Mouse (Mus musculus) CH12.LX (cell line): ENCODE measurements around the gene Bco1. TPM values are rescaled to one million over a fixed set of nuclear protein-coding genes. Genes with fewer than 3 reads are reported as not detected.

Experiments
- DNase-seq: peaks from one replicate; pipeline ENCODE4 v3.0.0-alpha.2; 2013; ENCODE audit errors: extremely low read depth
- H3K27ac ChIP-seq: 2 replicates; pipeline ENCODE4 v1.5.1; 2012; ENCODE audit warnings: low read depth, mild to moderate bottlenecking, control low read depth, moderate library complexity; ENCODE audit not compliant: insufficient read depth
- H3K27me3 ChIP-seq: replicated peaks from 2 replicates; pipeline ENCODE3; 2012; ENCODE audit warnings: inconsistent platforms
- H3K36me3 ChIP-seq, 2 experiments: replicated peaks in 1 of 2; 2 replicates each; pipeline versions ENCODE3 to v1.6.1; 2012; ENCODE audit warnings: inconsistent platforms in 1 of 2, low read length in 1 of 2, mild to moderate bottlenecking in 1 of 2, mixed read lengths in 1 of 2, moderate library complexity in 1 of 2; ENCODE audit not compliant: control insufficient read depth in 1 of 2, insufficient read depth in 1 of 2
- H3K4me1 ChIP-seq, 2 experiments: 2 replicates each; pipeline ENCODE4 v1.6.1; 2012; ENCODE audit warnings: inconsistent platforms in 1 of 2, moderate library complexity in 1 of 2; ENCODE audit not compliant: insufficient read depth in 2 of 2, control insufficient read depth in 1 of 2
- H3K4me2 ChIP-seq: 2 replicates; pipeline ENCODE4 v1.6.1; 2012; ENCODE audit warnings: low read depth, mild to moderate bottlenecking, control low read depth; ENCODE audit not compliant: poor library complexity, insufficient read depth, severe bottlenecking
- H3K4me3 ChIP-seq, 3 experiments: fragments of 150-350 bp in 1 of 3; sonication (generic) in 1 of 3; replicated peaks in 1 of 3; 2 replicates each; pipeline versions ENCODE3 to v1.5.1; 2011 to 2012; ENCODE audit warnings: low read depth in 2 of 3, low read length in 2 of 3, mild to moderate bottlenecking in 2 of 3, moderate library complexity in 2 of 3, control low read depth in 1 of 3, improper control_type of control experiment in 1 of 3, inconsistent platforms in 1 of 3, mixed read lengths in 1 of 3; ENCODE audit not compliant: poor library complexity in 1 of 3
- H3K79me2 ChIP-seq: replicated peaks from 2 replicates; pipeline ENCODE4 v1.6.1; 2012; ENCODE audit warnings: mild to moderate bottlenecking, moderate library complexity; ENCODE audit not compliant: control insufficient read depth, poor library complexity, insufficient read depth, severe bottlenecking; ENCODE audit errors: extremely low read depth
- H3K9ac ChIP-seq: 2 replicates; pipeline ENCODE4 v1.6.1; 2012; ENCODE audit warnings: low read depth, mild to moderate bottlenecking, control low read depth, moderate library complexity; ENCODE audit not compliant: insufficient read depth
- H3K9me3 ChIP-seq: replicated peaks from 2 replicates; pipeline ENCODE3; 2012; ENCODE audit warnings: low read length, inconsistent platforms, mixed read lengths
- BHLHE40 ChIP-seq: IDR thresholded peaks from 2 replicates; pipeline ENCODE4 v1.6.1; 2011; ENCODE audit warnings: mild to moderate bottlenecking, low read depth, low read length, improper control_type of control experiment
- CHD2 ChIP-seq: IDR thresholded peaks from 2 replicates; pipeline ENCODE4 v1.6.1; 2011; ENCODE audit warnings: low read length, improper control_type of control experiment
- CTCF ChIP-seq, 2 experiments: IDR thresholded peaks in 1 of 2; conservative IDR thresholded peaks in 1 of 2; 2 replicates each; pipeline ENCODE4 v1.5.1; 2011 to 2012; ENCODE audit warnings: low read depth in 2 of 2, low read length in 2 of 2, improper control_type of control experiment in 1 of 2, inconsistent platforms in 1 of 2, mild to moderate bottlenecking in 1 of 2, moderate library complexity in 1 of 2
- EP300 ChIP-seq: IDR thresholded peaks from 2 replicates; pipeline ENCODE4 v1.6.1; 2011; ENCODE audit warnings: low read length, improper control_type of control experiment
- GABPA ChIP-seq: IDR thresholded peaks from 2 replicates; pipeline ENCODE4 v1.6.1; 2012; ENCODE audit warnings: low read depth, low read length, improper control_type of control experiment, inconsistent platforms; ENCODE audit not compliant: insufficient replicate concordance
- HCFC1 ChIP-seq: IDR thresholded peaks from 2 replicates; pipeline ENCODE4 v1.6.1; 2012; ENCODE audit warnings: low read depth, mild to moderate bottlenecking, inconsistent platforms, low read length, improper control_type of control experiment
- JUN ChIP-seq: IDR thresholded peaks from 2 replicates; pipeline ENCODE4 v1.6.1; 2011; ENCODE audit warnings: low read depth, mild to moderate bottlenecking, low read length, improper control_type of control experiment, moderate library complexity; ENCODE audit not compliant: insufficient read depth
- JUND ChIP-seq: conservative IDR thresholded peaks from 2 replicates; pipeline ENCODE4 v1.6.1; 2011; ENCODE audit warnings: low read depth, low read length, improper control_type of control experiment
- KAT2A ChIP-seq: IDR thresholded peaks from 2 replicates; pipeline ENCODE4 v1.6.1; 2012; ENCODE audit warnings: low read length, improper control_type of control experiment, inconsistent platforms; ENCODE audit not compliant: insufficient replicate concordance
- MEF2A ChIP-seq: IDR thresholded peaks from 2 replicates; pipeline ENCODE4 v1.6.1; 2014; ENCODE audit warnings: low read depth, mild to moderate bottlenecking, inconsistent platforms, low read length, improper control_type of control experiment, borderline replicate concordance
- MYC ChIP-seq: IDR thresholded peaks from 2 replicates; pipeline ENCODE4 v1.6.1; 2011; ENCODE audit warnings: low read depth, mild to moderate bottlenecking, improper control_type of control experiment, low read length
- NELFE ChIP-seq: IDR thresholded peaks from 2 replicates; pipeline ENCODE4 v1.6.1; 2011; ENCODE audit warnings: low read depth, low read length, improper control_type of control experiment
- PAX5 ChIP-seq: IDR thresholded peaks from 2 replicates; pipeline ENCODE4 v1.6.1; 2012; ENCODE audit warnings: low read length, inconsistent platforms, mixed read lengths
- POLR2AphosphoS2 ChIP-seq: IDR thresholded peaks from 2 replicates; pipeline ENCODE4 v1.6.1; 2011; ENCODE audit warnings: low read depth, low read length, improper control_type of control experiment
- RAD21 ChIP-seq: IDR thresholded peaks from 2 replicates; pipeline ENCODE4 v1.6.1; 2011; ENCODE audit warnings: low read depth, mild to moderate bottlenecking, low read length, improper control_type of control experiment, moderate library complexity
- SMC3 ChIP-seq: IDR thresholded peaks from 2 replicates; pipeline ENCODE4 v1.6.1; 2011; ENCODE audit warnings: low read depth, low read length, improper control_type of control experiment
- USF2 ChIP-seq: conservative IDR thresholded peaks from 2 replicates; pipeline ENCODE4 v1.6.1; 2011; ENCODE audit warnings: low read depth, low read length, improper control_type of control experiment
- ZMIZ1 ChIP-seq: IDR thresholded peaks from 2 replicates; pipeline ENCODE4 v1.6.1; 2012; ENCODE audit warnings: low read depth, mild to moderate bottlenecking, inconsistent platforms, low read length, improper control_type of control experiment
- dilution Hi-C: fragments of 300-500 bp; cut with MboI; formaldehyde crosslinking; loops from 2 replicates; pipeline ENCODE4 v1.14.3; 2020; ENCODE audit warnings: low sequenced_read_pairs; ENCODE audit not compliant: extremely low pct_unique_long_range_greater_than_20kb, extremely low pct_ligation_motif_present
- in situ Hi-C: fragments of 300-500 bp; cut with MboI; formaldehyde crosslinking; loops from 3 replicates; pipeline ENCODE4 v1.14.3; 2019; ENCODE audit warnings: low sequenced_read_pairs, low pct_ligation_motif_present, low pct_unique_long_range_greater_than_20kb, mixed read lengths
- polyA plus RNA-seq: library from polyadenylated mRNA; unstranded; fragments of >175 nt; gene quantifications from 2 replicates; pipeline ENCODE4 v1.2.1, GENCODE M21; 2012; ENCODE audit warnings: low read depth; ENCODE audit not compliant: insufficient read length
- total RNA-seq, 2 experiments: library from RNA; depleted of rRNA; stranded (reverse); fragments of 300-350 nt in 1 of 2; fragments of >200 nt in 1 of 2; gene quantifications; 2 replicates each; pipeline ENCODE4 v1.2.3; 2012 to 2014

Gene Bco1
- total and polyA plus RNA-seq, 3 experiments: not detected

GRCm38 (mm10) chr8:117166515-117166914 lies 70.9 kb downstream of the Bco1 start:
- no peak for TF ChIP-seq SMC3
- no peak for TF ChIP-seq HCFC1
- no peak for TF ChIP-seq CHD2
- TF ChIP-seq, all 38 proteins: peak for 0
- no peaks in the 10 kb centered on the region for H3K9me3 ChIP-seq
- dilution Hi-C loops: no loop called here
- no peak overlapping the region for H3K4me2 ChIP-seq
- no peak for DNase-seq
- in situ Hi-C loops: no loop called here
- no peak overlapping the region for H3K4me3 ChIP-seq
- H3K36me3 ChIP-seq: peaks cover 0 to 37% of the 10 kb centered on the region in 2 experiments
- no peaks in the 10 kb centered on the region for H3K4me1 ChIP-seq
- H3K27ac ChIP-seq: no peak overlapping the region
- H3K79me2 ChIP-seq: 0 out of 2 replicates have a peak, but pooled peaks cover 4% of the 10 kb centered on the region
- H3K9ac ChIP-seq: no peak overlapping the region
- H3K27me3 ChIP-seq: no peaks in the 10 kb centered on the region

GRCm38 (mm10) chr8:117167243-117167883 lies 71.7 kb downstream of the Bco1 start:
- in situ Hi-C loops: no loop called here
- dilution Hi-C loops: no loop called here
- peaks cover 0 to 42% of the 10 kb centered on the region in 2 experiments for H3K36me3 ChIP-seq
- TF ChIP-seq USF2: no peak
- no peak for TF ChIP-seq KAT2A
- TF ChIP-seq POLR2AphosphoS2: no peak
- TF ChIP-seq HCFC1: no peak
- no peak for TF ChIP-seq RAD21
- TF ChIP-seq GABPA: no peak
- no peak for TF ChIP-seq CTCF (conservative IDR thresholded peaks at IDR 0.05 in 1 of 2, IDR thresholded peaks at IDR 0.05 in 1 of 2; ENCODE audit: low read depth in 2 of 2, low read length in 2 of 2)
- no peak for TF ChIP-seq PAX5
- no peak for TF ChIP-seq EP300
- no peak for TF ChIP-seq BHLHE40
- TF ChIP-seq SMC3: no peak
- no peak for TF ChIP-seq JUN
- no peak for TF ChIP-seq JUND
- TF ChIP-seq ZMIZ1: no peak
- TF ChIP-seq NELFE: no peak
- no peak for TF ChIP-seq MYC
- no peak for TF ChIP-seq MEF2A
- H3K9me3 ChIP-seq: no peaks in the 10 kb centered on the region
- H3K4me1 ChIP-seq: 0 out of 4 replicates have a peak, but pooled peaks cover 0 to 4% of the 10 kb centered on the region in 2 experiments
- 0 out of 2 replicates have a peak, but pooled peaks cover 4% of the 10 kb centered on the region for H3K79me2 ChIP-seq
- H3K4me3 ChIP-seq: no peak overlapping the region
- no peak overlapping the region for H3K4me2 ChIP-seq
- DNase-seq: no peak
- no peak overlapping the region for H3K9ac ChIP-seq
- no peaks in the 10 kb centered on the region for H3K27me3 ChIP-seq
- H3K27ac ChIP-seq: no peak overlapping the region
